Mouse (Mus musculus): Measurements from ENCODE around the gene Klhl5.
A peak's percentile ranks its signal among the peaks of the same experiment; 100 is the strongest.

Gene Klhl5

DNA sequence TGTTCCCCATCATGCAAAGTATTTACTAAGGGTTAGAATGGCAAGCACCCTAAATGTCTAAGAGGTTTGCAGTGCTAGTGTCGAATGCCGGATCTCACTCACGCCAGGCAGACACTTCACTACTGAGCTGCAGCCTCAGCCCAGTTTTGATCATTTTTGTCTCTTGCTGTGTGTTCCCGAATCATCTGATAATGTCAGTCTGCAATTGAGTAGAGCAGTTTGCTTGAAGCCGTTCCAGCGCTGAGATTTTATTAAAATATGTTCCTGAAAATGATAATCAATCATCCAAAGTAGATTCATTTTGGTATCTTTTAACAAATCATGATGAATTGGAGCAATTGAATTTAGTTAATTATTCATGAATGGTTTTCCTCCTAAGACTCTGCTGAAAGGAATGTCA lies 39.4 kb downstream of the Klhl5 start:
- DNase-seq (ENCODE audit: low spot score in 2 of 2): no peak

DNA sequence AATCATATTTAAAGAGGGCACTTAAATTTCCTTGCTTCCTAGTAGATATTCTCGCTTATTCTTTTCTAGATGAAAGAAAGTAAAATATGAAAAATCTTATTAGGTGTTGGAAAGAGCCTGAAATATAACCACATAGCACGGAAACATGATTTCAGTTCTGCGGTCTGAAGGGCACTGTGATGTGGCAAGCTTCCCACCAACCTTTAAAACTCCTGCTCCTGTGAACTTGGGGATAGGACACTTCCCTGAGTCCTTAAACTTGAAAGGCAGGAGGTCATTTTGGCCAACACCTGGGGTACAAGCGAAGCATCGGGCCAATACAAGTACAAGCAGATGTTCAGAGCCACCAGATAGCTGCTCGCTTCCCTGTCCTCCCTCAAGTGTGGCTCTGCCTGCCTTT lies 42.4 kb downstream of the Klhl5 start:
- DNase-seq (ENCODE audit: low spot score in 2 of 2): no peak

DNA sequence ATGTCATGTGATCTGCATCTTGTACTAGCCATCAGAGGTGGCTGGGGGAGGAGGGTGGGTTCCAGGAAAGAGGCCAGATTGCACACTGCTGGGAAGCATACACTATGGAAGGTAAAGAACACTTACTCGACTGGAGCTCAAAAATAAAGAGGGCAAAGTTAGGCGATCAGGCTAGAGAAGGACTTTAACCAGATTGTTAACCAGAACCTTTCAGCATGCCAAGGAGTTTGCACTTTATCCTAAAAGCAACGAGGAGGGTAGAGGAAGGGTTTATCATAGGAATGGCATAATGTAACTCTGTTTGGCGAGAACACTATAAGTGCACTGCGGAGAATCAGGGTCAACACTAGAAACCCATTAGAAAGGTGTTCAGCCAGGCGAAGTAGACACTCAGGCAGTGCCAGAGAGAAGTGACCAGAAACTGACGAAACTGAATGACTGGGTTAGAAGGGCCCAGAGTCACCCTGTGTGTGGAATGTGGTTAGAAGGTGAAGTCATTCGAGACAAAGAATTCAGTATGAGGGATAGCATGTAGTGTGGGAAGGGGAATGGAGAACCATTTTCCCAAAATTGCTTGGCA lies 43.1 kb downstream of the Klhl5 start:
- DNase-seq (ENCODE audit: low spot score in 2 of 2): no peak

DNA sequence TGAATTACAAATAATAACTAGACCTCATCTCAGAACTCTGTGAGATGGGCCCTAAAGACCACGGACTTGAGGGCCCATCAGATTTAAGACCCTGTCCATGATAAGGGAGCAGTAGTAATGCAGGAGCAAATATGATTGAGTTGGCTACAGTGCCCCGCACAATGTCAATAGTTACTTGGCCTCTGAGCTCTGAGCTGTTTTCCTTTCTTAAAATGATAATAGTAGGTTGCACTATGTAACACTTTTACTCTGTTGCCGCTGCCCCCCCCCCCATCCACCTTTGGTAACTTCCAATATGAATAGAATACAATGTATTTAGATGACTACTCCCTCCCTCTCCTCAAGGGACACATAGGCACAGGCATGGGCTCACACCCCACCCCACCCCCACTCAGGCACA lies 43.9 kb downstream of the Klhl5 start:
- DNase-seq (ENCODE audit: low spot score in 2 of 2): no peak

DNA sequence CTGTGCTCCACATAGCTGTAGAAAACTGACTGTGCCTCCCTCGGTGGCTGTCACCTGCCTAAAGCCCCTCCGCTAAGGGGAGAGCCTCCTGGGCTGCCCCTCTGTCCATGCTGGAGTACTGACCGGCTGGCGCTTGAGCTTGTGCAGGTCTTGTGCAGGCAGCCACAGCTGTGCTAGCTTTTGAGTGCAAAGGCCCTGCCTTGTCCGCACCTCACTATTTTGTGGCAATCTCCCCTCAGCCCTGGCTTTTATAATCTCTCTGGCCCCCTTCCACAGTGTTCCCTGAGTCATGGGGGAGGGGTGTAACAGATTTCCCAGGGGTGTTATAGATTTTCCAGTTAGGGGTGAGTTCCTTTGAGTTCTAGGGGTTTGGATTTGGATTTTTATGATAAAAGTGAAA lies 44.4 kb downstream of the Klhl5 start:
- no peak for DNase-seq (ENCODE audit: low spot score in 2 of 2)

DNA sequence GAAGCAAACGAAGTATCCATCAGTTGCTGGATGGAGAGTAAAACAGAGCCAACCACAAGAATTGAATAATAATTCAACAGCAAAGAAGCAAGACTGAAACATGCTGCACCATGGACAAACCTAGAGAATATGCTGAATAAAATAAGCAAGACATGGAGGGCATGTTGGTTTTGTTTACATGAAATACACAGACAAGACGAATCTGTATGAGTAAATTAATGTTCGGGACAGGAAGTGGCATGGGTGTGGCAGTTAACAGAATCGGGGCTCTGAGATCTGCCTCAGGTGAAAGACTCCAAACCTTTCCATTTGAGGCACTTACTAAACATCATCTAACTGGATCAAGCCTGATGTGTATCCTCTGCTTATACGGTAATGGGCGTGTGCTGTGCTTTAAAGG lies 46.9 kb downstream of the Klhl5 start:
- DNase-seq (ENCODE audit: low spot score in 2 of 2): no peak

DNA sequence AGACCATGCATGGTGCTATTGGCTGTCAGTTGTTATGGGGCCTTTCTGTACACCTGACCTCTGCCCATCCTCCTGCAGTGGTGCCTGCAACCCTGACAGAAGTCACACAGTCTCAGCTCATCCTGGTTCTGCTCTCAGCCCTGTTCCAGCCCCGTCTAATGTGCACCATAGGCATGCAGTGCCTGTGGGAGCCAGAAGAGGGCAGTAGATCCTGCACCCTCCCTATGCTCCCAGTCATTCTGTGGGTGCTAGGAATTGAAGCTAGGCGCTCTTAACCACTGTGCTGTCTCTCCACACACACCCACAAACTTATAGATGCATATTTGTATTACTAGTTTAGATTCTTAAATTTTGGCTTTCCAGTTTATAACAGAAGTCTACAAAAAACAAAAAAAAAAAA lies 49.5 kb downstream of the Klhl5 start:
- DNase-seq (ENCODE audit: low spot score in 2 of 2): peak in 1 of 2 experiments; percentile 36

DNA sequence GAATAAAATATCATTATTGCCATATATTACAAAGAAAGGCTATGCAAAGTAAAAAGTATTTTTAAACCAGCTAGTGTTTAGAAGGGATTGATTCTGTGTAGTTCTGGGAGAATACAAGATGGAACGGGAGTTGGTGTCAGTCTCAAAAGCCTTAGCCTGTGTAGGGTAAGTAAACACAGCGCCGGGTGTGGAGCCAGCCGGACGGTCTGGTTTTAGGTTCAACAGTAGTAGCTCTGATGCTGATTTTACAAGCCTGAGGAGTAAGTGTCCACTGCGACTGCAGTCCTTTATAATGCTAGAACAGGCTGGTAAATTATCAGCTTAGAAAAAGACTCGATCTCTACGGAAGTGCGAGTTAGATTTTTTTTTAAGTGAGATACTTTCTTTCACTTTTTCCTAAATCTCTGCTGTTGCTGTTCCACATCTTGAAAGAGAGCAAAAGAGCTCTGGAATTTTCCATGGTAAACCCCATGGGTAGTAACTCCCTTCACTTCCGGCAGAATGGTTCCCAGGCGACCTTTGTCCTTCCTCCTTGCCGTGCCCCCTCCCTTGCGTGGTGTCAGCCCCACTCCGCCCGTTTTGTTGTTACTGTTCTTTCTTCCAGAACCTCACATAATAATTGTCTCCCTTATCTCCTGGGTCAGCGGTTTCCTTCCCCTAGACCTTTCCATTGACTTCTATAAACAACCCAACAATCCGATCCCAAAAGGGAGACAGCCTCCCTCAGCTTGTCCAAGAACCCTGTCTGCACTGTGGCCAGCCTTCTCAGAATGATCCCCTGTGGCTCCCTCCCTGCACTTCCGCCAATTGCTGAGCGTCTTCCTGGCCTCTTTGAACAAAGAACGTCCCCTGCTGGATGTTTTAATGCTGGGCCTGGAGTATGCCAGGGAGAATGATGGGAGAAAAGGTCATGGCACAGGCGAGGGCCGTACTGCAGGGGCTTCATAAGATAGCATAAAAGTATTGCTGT lies 50.4 kb downstream of the Klhl5 start:
- no peak for DNase-seq (ENCODE audit: low spot score in 2 of 2)

DNA sequence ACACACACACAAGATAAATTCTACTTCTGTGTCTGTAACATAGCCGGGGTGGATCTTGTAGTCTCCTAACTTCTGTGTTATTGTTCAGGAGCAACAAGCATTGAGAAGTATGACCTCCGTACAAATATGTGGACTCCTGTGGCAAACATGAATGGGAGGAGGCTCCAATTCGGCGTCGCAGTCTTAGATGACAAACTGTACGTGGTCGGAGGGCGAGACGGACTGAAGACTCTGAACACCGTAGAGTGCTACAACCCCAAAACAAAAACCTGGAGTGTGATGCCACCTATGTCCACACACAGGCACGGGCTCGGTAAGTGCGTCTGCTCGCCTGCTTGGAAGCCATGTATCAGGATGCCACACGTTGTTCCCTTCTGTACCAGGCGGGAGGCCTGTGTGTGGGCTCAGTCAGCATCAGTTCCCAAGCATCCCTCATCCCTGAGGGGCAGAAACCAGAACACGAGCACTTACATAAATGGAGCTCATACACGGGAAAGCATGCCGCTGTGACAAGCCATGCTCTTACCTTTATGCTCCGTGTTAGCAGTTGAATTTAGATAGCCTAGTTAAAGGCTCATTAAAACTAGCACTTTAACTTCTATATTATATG lies 51.5 kb downstream of the Klhl5 start:
- DNase-seq (ENCODE audit: low spot score in 2 of 2): no peak

DNA sequence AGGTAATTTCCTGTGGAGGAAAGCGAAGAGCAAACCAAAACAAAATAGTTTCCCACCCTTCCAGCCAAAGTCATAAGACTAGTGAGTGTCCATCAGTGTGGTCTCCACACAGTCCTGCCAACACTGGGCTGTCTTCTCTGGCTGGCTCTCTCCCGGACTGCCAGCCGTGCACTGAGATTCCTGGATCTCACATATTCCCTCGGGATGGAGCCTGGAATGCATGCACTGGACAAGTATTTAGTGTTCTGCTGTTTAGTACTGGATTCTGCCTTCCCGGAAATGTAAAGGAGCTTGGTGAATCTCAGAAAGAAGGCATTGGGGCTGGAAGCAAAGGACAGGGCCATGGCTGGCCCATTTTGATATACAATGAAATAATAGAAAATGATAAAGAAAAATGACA lies 55.7 kb downstream of the Klhl5 start:
- DNase-seq (ENCODE audit: low spot score in 2 of 2): no peak

DNA sequence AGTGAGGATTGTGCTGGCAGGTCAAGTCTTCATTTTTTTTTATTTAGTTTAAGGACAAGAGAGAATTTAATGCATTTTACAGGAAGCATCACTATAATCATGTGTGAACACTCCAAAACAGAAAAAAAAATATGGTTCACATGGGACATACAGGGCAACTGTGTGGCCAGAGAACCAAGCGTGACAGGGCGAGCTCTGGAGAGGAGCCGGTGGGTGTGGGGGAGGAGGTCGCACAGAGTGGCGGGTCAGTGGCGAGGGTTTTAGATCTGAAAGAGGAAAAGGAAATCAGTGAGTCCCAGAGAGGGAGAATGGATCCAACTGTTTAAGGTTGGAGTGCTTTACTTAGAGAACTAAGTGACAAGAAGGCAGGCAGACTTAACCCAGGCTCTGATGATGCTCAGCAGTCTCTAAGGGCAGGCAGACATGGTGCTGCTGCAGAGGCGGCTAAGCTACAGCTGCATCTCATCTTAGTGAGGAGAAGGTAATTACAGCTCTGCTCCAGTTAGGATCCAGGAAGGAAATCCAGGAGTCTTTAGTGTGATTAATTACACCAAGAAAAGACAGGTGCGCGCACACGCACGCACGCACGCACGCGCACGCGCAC lies 56.3 kb downstream of the Klhl5 start:
- DNase-seq (ENCODE audit: low spot score in 2 of 2): no peak

DNA sequence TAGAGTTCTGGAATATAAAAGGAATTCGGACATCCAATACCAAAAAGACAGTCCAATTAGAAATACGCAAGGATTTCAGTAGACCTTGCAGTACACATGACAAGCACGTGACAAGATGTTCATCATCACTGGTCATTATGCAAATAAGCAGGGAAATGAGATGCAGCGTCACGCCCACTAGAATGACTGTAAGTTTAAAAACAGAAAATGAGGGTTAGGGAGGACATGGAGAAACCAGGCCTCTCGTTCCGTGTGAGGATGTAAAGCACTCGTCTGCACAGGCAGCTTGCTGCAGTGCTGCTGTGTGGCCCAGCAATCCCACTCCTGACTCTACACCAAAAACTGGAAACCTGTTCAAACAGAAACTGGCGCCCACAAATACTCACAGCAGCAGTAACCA lies 62.9 kb downstream of the Klhl5 start:
- DNase-seq (ENCODE audit: low spot score in 2 of 2): no peak

DNA sequence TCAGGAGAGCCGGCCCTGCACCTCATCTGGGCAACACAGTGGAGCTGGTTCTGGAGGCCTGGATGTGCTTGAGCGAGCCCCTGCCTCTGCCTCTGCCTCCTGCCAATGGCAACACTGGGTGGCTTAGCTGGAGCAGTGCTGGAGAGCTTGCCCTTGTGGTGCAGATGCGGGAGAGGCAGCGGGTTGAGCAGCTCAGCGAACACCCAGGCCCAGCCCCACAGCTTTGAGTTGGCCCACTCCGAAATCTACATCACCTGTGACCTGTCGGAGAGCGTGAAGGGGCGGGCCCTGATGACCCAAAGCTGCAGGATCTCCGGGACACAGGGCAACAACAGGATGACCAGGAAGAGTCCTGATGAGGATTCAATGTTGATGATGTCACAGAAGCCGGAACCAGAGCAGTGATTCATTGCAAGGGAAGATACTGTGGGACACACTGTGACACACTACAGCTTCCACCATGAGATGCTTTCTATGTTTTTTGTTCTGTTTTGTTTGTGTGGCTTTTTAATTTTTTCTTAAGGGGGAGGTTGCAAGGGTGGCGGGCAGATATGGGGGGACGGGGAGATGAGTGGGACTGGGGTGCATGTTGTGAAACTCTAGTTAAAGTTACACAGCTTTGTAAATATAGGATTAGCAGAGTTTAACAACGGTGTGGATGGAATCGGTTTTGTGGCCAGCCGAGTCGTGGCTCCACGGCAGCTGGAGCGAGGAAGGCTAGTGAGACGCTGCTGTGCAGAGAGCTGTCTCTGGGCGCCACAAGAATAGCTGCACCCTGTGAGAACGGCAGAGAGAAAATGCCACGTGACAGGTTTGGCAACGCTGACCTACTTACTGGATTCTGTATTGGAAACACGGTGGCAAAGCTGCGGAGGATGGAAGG lies 67.9 kb downstream of the Klhl5 start:
- DNase-seq (ENCODE audit: low spot score in 2 of 2): no peak

DNA sequence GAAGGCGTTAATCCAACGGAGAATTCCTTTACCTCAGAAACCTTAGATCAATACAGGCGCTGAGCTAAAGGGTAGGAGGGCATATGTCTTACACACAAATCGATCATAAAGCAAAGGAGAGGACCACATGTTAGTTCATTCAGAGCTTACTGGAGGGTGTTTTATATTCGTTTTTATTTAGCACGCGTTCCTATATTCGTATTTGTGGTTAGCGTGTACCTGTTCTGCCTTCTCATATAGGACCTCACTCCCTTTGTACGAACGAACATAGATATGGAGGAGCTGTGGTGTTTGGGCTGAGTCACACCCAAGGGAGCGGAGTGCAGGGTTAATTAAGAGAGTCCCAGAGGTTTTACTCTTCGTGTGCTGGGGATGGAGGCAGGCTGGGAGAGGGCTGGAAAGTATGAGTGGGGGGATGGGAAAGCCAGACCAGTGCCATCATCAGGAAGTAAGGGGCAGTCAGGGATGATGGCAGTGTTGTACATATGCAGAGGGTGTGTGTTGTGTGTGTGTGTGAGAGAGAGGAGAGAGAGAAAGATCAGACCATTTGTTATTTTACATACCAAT lies 68.7 kb downstream of the Klhl5 start:
- no peak for DNase-seq (ENCODE audit: low spot score in 2 of 2)

DNA sequence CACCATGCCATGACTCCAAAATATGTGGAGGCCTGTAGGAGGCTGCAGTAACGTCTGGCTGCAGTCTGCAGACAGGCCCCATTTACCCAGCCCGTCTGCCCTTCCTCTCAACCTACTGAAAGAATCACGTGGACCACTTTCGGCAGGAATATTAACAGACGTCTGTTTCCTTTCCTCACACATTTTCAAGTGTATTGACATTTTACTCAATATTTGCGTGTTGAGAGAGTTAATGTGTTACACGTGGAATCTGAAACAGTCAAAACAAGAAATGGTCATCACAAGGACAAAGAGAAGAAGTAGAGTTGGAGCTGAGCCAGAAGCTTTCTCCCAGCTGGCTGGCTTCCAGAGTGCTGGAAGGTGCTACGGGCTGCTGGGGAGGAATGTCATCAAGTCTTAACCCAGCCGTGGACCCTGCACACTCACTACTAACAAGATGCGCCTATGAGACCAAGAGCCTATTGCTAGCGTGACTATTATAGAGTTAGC lies 69.7 kb downstream of the Klhl5 start:
- DNase-seq (ENCODE audit: low spot score in 2 of 2): peak in 1 of 2 experiments; percentile 57

DNA sequence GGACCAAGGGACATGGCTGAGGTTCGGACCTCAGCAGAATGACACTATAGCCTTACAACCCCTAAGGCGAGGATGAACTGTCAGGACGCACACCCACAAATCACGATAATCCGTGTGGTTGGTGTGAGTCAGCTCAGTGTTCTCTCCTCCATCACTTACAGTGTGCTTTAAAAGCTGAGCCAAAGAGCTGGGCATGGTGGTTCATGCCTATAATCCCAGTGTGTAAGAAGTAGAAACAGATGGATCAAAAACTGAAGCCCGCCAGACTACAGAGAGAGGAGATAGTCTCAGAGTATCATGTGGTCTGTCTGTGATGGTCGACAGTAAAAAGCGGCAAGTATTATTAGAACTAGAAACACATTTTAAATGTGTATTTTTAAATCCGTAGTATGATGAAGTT lies 71.1 kb downstream of the Klhl5 start:
- no peak for DNase-seq (ENCODE audit: low spot score in 2 of 2)

DNA sequence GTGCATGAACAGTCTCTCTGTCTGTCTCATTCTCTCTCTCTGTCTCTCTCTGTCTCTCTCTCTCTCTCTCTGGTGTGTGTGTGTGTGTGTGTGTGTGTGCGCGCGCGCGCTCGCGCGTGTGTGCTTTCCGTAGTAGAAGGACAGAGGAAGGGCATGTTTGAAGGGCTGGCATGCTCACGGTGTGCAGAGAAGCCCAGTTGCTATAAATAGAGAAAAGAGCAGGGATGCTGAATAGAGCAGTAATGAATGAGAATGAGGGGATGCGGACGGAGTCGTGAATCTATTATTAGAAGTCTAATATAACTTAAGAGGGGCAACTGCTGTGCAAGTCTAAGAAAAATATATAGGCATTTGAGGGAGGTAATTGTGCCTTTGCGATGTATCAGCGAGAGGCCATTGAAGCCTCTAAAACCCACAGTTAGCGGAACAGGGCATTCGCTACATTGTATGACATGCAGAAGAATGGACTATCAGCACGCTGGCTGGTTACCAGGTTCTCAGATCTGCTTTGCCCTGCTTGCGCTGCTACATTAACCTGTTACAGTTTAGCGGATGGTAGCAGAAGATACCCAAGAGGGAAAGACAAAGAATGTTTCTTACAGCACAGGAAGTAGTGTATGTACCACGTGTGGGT lies 73.9 kb downstream of the Klhl5 start:
- DNase-seq (ENCODE audit: low spot score in 2 of 2): no peak

DNA sequence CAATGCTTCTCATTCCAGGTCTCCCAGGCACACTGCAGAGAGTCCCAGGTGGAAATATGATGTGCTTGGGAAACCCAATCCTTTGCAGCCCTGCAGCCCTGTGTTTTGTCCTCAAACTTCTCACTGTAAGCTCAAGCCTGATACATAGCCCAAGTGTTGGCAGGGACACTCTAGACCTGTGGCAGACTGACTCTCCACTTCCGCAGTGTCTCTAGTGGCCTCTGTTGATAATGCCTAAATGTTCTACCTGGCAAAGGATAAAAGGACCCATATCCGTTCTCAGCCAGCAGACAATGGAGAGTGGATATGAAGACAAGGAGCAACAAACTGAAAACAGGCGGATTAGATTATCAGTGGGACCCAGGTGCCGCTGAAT lies 74.4 kb downstream of the Klhl5 start:
- DNase-seq (ENCODE audit: low spot score in 2 of 2): no peak

DNA sequence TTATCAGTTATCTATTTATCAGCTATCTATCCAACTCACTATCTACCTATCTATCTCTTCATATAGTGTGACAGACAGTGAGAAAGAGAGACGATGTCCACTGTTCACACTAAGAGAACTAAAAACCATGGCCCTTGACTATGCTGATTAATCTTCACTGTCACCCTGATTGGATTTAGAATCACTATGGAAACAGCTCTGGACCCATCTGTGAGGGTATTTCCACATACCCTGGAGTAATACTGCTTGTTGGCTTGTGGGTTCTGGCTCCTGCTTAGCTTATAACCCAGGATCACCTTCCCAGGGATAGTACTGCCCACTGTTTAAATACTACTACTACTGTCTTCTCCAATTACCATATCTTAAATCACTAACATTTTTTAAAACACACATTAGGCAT lies 74.9 kb downstream of the Klhl5 start:
- DNase-seq (ENCODE audit: low spot score in 2 of 2): no peak

DNA sequence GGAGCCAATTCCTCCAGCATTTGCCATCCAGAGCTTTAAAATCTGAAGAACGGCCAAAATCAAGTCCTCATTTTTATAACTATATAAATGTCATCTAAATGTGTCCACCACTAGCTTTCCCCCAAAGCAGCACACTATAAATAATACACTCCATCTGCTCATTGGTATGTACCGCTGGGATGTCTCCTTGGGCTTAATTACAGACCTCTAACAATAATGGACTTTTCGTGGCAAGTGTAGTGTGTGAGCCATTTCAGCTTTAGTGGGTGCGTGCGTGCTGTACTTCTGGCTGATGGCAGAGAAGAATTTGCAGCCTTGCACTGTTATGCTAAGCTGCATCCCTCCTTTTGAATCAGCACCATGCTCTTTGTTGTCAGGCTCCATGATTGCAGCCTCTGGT lies 84.3 kb downstream of the Klhl5 start:
- no peak for DNase-seq (ENCODE audit: low spot score in 2 of 2)

DNA sequence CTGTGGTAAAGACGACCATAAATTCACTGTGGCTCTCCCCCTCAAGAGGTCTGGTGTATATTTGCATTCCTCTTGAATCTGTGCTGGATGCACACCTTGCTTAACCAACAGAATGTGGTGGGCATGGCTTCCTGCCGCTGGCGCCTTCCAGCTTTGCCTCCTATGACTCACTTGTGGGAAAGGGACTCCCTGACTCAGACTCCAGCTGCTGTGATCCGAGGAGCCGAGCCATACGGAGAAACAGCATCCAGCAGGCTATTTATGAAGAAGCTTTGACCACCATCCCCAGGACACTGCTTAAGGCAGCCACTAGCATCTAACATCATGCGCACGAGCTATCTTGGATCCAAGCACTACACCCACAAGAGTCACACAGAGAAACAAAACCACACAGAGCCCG lies 87.1 kb downstream of the Klhl5 start:
- DNase-seq (ENCODE audit: low spot score in 2 of 2): no peak

Measured in cerebellum, postnatal 4 days (tissue).